Comparison of ENCODE assay signal across 8 mouse cellular contexts in the genomic region with DNA sequence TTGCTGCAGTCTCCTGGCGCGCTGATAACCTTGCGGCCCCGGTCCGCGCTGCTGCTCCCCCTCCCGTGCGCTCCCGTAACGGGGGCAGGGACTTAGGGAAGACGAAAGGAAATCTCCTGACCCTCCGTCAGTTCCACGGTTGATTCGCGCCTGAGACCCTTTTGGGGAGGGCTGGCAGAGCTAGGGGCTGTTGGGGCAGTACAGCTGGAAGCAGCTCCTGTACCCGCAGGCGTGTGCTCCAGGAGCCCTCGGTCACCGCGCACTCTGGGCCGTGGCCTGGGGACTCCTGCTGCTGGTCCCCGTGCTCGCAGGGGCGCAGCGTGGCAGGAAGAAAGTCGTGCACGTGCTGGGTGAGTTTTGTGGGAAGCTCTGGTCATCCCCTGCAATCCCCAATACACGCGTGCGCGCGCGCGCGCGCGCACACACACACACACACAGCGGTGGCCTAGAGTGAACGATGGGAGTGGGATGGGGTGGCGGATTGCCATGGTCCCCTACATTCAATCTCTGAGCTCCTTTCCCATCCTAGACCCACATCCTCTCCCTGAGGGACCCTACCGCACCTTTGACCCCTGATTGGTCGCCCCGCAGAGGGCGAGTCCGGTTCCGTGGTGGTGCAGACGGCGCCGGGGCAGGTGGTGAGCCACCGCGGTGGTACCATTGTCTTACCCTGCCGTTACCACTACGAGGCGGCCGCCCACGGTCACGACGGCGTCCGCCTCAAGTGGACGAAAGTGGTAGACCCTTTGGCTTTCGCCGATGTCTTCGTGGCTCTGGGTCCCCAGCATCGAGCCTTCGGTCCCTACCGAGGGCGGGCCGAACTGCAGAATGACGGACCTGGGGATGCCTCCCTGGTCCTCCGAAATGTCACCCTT. TPM values are rescaled to one million over a fixed set of nuclear protein-coding genes. Genes with fewer than 3 reads are reported as not detected.
A peak's percentile ranks its signal among the peaks of the same experiment; 100 is the strongest.
DNase-seq lines count a peak whose midpoint lies in the region; ATAC-seq and TF ChIP-seq lines count a peak whose summit lies in the region.

No protein-coding gene starts in this region.

- peaks cover 78% of the 10 kb centered on the region for H3K27me3 ChIP-seq in lung, embryonic 14.5 days (ENCODE audit: insufficient read depth, low read length)
- peaks cover 52% of the 10 kb centered on the region for H3K27me3 ChIP-seq in forebrain, postnatal 0 days (ENCODE audit: insufficient read depth, low read length)

- no peaks in the 10 kb centered on the region for H3K36me3 ChIP-seq in lung, embryonic 14.5 days (ENCODE audit: insufficient read depth)
- no peaks in the 10 kb centered on the region for H3K36me3 ChIP-seq in forebrain, postnatal 0 days (ENCODE audit: insufficient read depth)

- no peak for ATAC-seq in lung, embryonic 14.5 days (ENCODE audit: insufficient read depth)
- no peak for ATAC-seq in forebrain, postnatal 0 days

- no peaks in the 10 kb centered on the region for H3K9me3 ChIP-seq in lung, embryonic 14.5 days (ENCODE audit: low read depth, low read length)
- no peaks in the 10 kb centered on the region for H3K9me3 ChIP-seq in forebrain, postnatal 0 days (ENCODE audit: low read length)

- peak; percentile 9 for DNase-seq in lung, embryonic 14.5 days
- no peak for DNase-seq in lung, adult 2 months
- peak; percentile 69 for DNase-seq in cerebellum, adult 9-11 months
- DNase-seq in forebrain, postnatal 0 days, result peak; percentile 52
- peak; percentile 47 for DNase-seq in mesoderm, embryonic 11.5 days (ENCODE audit: low read depth, low spot score)
- DNase-seq in thymus, postnatal 10 days (ENCODE audit: low spot score in 2 of 2), result no peak
- no peak for DNase-seq in right cerebral cortex, postnatal 25 days
- no peak for DNase-seq in right cerebral cortex, adult 2 months (ENCODE audit: low spot score in 2 of 2)

- TF ChIP-seq POLR2A in lung, adult 2 months (IDR thresholded peaks at IDR 0.05; ENCODE audit: borderline replicate concordance, extremely low read depth, low read depth, low read length), result no peak

- peak overlapping the region; percentile 30 for H3K4me3 ChIP-seq in lung, embryonic 14.5 days (ENCODE audit: low read depth, low read length)
- no peak overlapping the region for H3K4me3 ChIP-seq in lung, adult 2 months (replicated peaks; ENCODE audit: extremely low read depth, low read depth, low read length)
- H3K4me3 ChIP-seq in forebrain, postnatal 0 days (ENCODE audit: low read depth, low read length), result peak overlapping the region; percentile 46

- H3K27ac ChIP-seq in lung, embryonic 14.5 days (ENCODE audit: low read depth), result no peak overlapping the region
- H3K27ac ChIP-seq in forebrain, postnatal 0 days (ENCODE audit: low read depth, low read length), result no peak overlapping the region

- WGBS in lung, embryonic 14.5 days, result 2% methylated on average over 71 of the region's 71 CpGs
- 3% methylated on average over 71 of the region's 71 CpGs for WGBS in lung, adult 2 months
- WGBS in forebrain, postnatal 0 days, result 2% methylated on average over 71 of the region's 71 CpGs

- H3K4me1 ChIP-seq in lung, embryonic 14.5 days (ENCODE audit: insufficient read depth), result no peaks in the 10 kb centered on the region
- H3K4me1 ChIP-seq in lung, adult 2 months (ENCODE audit: control insufficient read depth, insufficient read depth, low read length), result peaks cover 7% of the 10 kb centered on the region; the same call in 1 of the 2 replicates
- H3K4me1 ChIP-seq in forebrain, postnatal 0 days (ENCODE audit: insufficient read depth), result peaks cover 20% of the 10 kb centered on the region; the same call in 1 of the 2 replicates

- H3K4me2 ChIP-seq in lung, embryonic 14.5 days, result peak overlapping the region; percentile 57
- H3K4me2 ChIP-seq in forebrain, postnatal 0 days (ENCODE audit: low read depth), result peak overlapping the region; percentile 95

- peak; percentile 14; the same call in 1 of the 2 replicates for TF ChIP-seq CTCF in lung, embryonic 14.5 days (IDR thresholded peaks at IDR 0.05; ENCODE audit: low read depth)
- TF ChIP-seq CTCF in lung, adult 2 months (IDR thresholded peaks at IDR 0.05; ENCODE audit: insufficient read depth, low read length), result no peak
- peak; percentile 51 for TF ChIP-seq CTCF in forebrain, postnatal 0 days (IDR thresholded peaks at IDR 0.05; ENCODE audit: low read depth)

- no peak overlapping the region for H3K9ac ChIP-seq in lung, embryonic 14.5 days
- peak overlapping the region; percentile 47 for H3K9ac ChIP-seq in forebrain, postnatal 0 days

RNA-seq across cellular contexts. Expression of gene Hapln4, which starts 1.2 kb away (rescaled TPM):
- 0.05 TPM in 1 of 2 replicates, not detected in the other for polyA plus RNA-seq in lung, embryonic 14.5 days (2014; fragmentation: Nextera tagmentation; extraction: Ambion mirVana)
- 0.07 and 0.11 TPM in 2 replicates for polyA plus RNA-seq in lung, adult 2 months (2012; rRNA removed)
- 0.31 and 0.48 TPM in 2 replicates for total RNA-seq in forebrain, postnatal 0 days (2014; rRNA removed)
- 0.53 and 0.71 TPM in 2 replicates for polyA plus RNA-seq in forebrain, postnatal 0 days (2015; fragmentation: Nextera tagmentation; extraction: Ambion mirVana)

RNA-seq across cellular contexts. Expression of gene Tm6sf2, which starts 11.7 kb away (rescaled TPM):
- polyA plus RNA-seq in lung, embryonic 14.5 days (2014; fragmentation: Nextera tagmentation; extraction: Ambion mirVana), result 0.39 and 1.1 TPM in 2 replicates
- polyA plus RNA-seq in lung, adult 2 months (2012; rRNA removed), result 7.2 and 7.4 TPM in 2 replicates
- 0.92 and 3.0 TPM in 2 replicates for total RNA-seq in forebrain, postnatal 0 days (2014; rRNA removed)
- polyA plus RNA-seq in forebrain, postnatal 0 days (2015; fragmentation: Nextera tagmentation; extraction: Ambion mirVana), result 0.18 and 0.56 TPM in 2 replicates

RNA-seq across cellular contexts. Expression of gene Ncan, which starts 36.2 kb away (rescaled TPM):
- 0.05 and 0.07 TPM in 2 replicates for polyA plus RNA-seq in lung, embryonic 14.5 days (2014; fragmentation: Nextera tagmentation; extraction: Ambion mirVana)
- polyA plus RNA-seq in lung, adult 2 months (2012; rRNA removed), result 0.10 and 0.15 TPM in 2 replicates
- total RNA-seq in forebrain, postnatal 0 days (2014; rRNA removed), result 316 and 372 TPM in 2 replicates
- 112 and 209 TPM in 2 replicates for polyA plus RNA-seq in forebrain, postnatal 0 days (2015; fragmentation: Nextera tagmentation; extraction: Ambion mirVana)

RNA-seq across cellular contexts. Expression of gene Sugp1, which starts 41.8 kb away (rescaled TPM):
- polyA plus RNA-seq in lung, embryonic 14.5 days (2014; fragmentation: Nextera tagmentation; extraction: Ambion mirVana), result 33.6 and 39.3 TPM in 2 replicates
- 7.8 and 11.9 TPM in 2 replicates for polyA plus RNA-seq in lung, adult 2 months (2012; rRNA removed)
- total RNA-seq in forebrain, postnatal 0 days (2014; rRNA removed), result 19.9 and 20.9 TPM in 2 replicates
- 41.8 and 46.1 TPM in 2 replicates for polyA plus RNA-seq in forebrain, postnatal 0 days (2015; fragmentation: Nextera tagmentation; extraction: Ambion mirVana)

RNA-seq across cellular contexts. Expression of gene Mau2, which starts 41.9 kb away (rescaled TPM):
- 49.6 and 50.7 TPM in 2 replicates for polyA plus RNA-seq in lung, embryonic 14.5 days (2014; fragmentation: Nextera tagmentation; extraction: Ambion mirVana)
- polyA plus RNA-seq in lung, adult 2 months (2012; rRNA removed), result 82.3 and 88.5 TPM in 2 replicates
- total RNA-seq in forebrain, postnatal 0 days (2014; rRNA removed), result 137 and 142 TPM in 2 replicates
- polyA plus RNA-seq in forebrain, postnatal 0 days (2015; fragmentation: Nextera tagmentation; extraction: Ambion mirVana), result 46.6 and 56.2 TPM in 2 replicates

Comparison
In these comparisons a context has a peak if more than half of its experiments do, and no peak if none do; other contexts are left out.
1. DNase-seq: peak in lung, embryonic 14.5 days (single experiment), cerebellum, adult 9-11 months (single experiment), forebrain, postnatal 0 days (single experiment) and mesoderm, embryonic 11.5 days (single experiment); none in lung, adult 2 months (single experiment), thymus, postnatal 10 days (0 of 2), right cerebral cortex, postnatal 25 days (single experiment) and right cerebral cortex, adult 2 months (0 of 2).
2. RNA of gene Ncan, which starts 36.2 kb away (polyA plus RNA-seq): 112 to 209 TPM in forebrain, postnatal 0 days; 0.10 to 0.15 TPM in lung, adult 2 months and 0.05 to 0.07 TPM in lung, embryonic 14.5 days; every median in the first group is over 10 times any median in the second.